ENCODE assay signal across 13 mouse cellular contexts in genomic region chr17:52351293-52351692, GRCm38 (mm10).
DNase-seq lines count a peak whose midpoint lies in the region.
"Had no signal": no experiment of that assay in that cellular context is flagged by ENCODE, and none has a peak within 500 bp of the region (broad histone marks: within the 10 kb centered on the region; RNA-seq: fewer than 3 reads in every experiment).

No protein-coding gene starts in this region.

- intact Hi-C loops in left cerebral cortex, postnatal 4 days (cut with DNase I), result no loop called here
- intact Hi-C loops in left cerebral cortex, postnatal 25 days (cut with DNase I), result loop anchor here (5.0 kb wide), 1 partner anchor 99 kb away; no protein-coding TSS in a partner anchor

- peak; percentile 29 for DNase-seq in left cerebral cortex, adult 11 months (ENCODE audit: low spot score)
- no peak for DNase-seq in left cerebral cortex, postnatal 4 days
- DNase-seq in left cerebral cortex, postnatal 25 days (ENCODE audit: low spot score in 2 of 2), result peak; percentile 13 to 76
- peak; percentile 66 to 85 for DNase-seq in thymus, adult 18-20 months
- no peak for DNase-seq in lung, postnatal 36 days
- DNase-seq in retina, postnatal 1 day, result no peak
- DNase-seq in spleen, postnatal 14 days (ENCODE audit: low spot score in 2 of 2), result no peak
- DNase-seq: B cell, adult 2 months; cerebellum, adult 11 months; cerebellum, postnatal 36 days; heart, adult 11 months; kidney, adult 8-10 months; layer of hippocampus, postnatal 36 days had no signal

Comparison
In these comparisons a context has a peak if more than half of its experiments do, and no peak if none do; other contexts are left out.
1. DNase-seq: peak in left cerebral cortex, adult 11 months (single experiment), left cerebral cortex, postnatal 25 days (2 of 2) and thymus, adult 18-20 months (2 of 2); none in left cerebral cortex, postnatal 4 days (single experiment), lung, postnatal 36 days (single experiment), retina, postnatal 1 day (single experiment) and spleen, postnatal 14 days (0 of 2).